Mouse (Mus musculus) heart, embryonic 12.5 days (tissue): Measurements from ENCODE around the gene Calml3. TPM values are rescaled to one million over a fixed set of nuclear protein-coding genes. Genes with fewer than 3 reads are reported as not detected.

Source experiments
- ATAC-seq: fragments of 200-750 bp; cut with Nextera tagmentation; 2 replicates; pipeline ENCODE4 v1.8.0; 2017; ENCODE audit warnings: moderate TSS enrichment, moderate library complexity; ENCODE audit not compliant: insufficient number of reproducible peaks, low FRiP score
- H3K27ac ChIP-seq: fragments of 300-500 bp; sonication (generic); 2 replicates; pipeline ENCODE4 v1.5.1; 2016; ENCODE audit warnings: mild to moderate bottlenecking, moderate library complexity; ENCODE audit not compliant: poor library complexity, severe bottlenecking
- H3K27me3 ChIP-seq: fragments of 300-500 bp; sonication (generic); replicated peaks from 2 replicates; pipeline ENCODE4 v1.6.1; 2016; ENCODE audit warnings: mild to moderate bottlenecking, moderate library complexity
- H3K36me3 ChIP-seq: fragments of 300-500 bp; sonication (generic); 2 replicates; pipeline ENCODE4 v1.6.1; 2016; ENCODE audit warnings: mild to moderate bottlenecking, moderate library complexity
- H3K4me1 ChIP-seq: fragments of 300-500 bp; sonication (generic); replicated peaks from 2 replicates; pipeline ENCODE4 v1.6.1; 2016; ENCODE audit warnings: mild to moderate bottlenecking
- H3K4me2 ChIP-seq: fragments of 300-500 bp; sonication (generic); 2 replicates; pipeline ENCODE4 v1.6.1; 2016; ENCODE audit warnings: mild to moderate bottlenecking, moderate library complexity
- H3K4me3 ChIP-seq: fragments of 300-500 bp; sonication (generic); 2 replicates; pipeline ENCODE4 v1.5.1; 2016; ENCODE audit warnings: mild to moderate bottlenecking
- H3K9ac ChIP-seq: fragments of 300-500 bp; sonication (generic); 2 replicates; pipeline ENCODE4 v1.6.1; 2016; ENCODE audit warnings: mild to moderate bottlenecking, moderate library complexity
- H3K9me3 ChIP-seq: fragments of 300-500 bp; sonication (generic); replicated peaks from 2 replicates; pipeline ENCODE4 v1.6.1; 2016; ENCODE audit warnings: mild to moderate bottlenecking, moderate library complexity
- WGBS: fragments of 180-500 bp; shearing (Covaris S2); methylation state at CpG from one replicate; pipeline ENCODE4 v1.1.7; 2016; 5-methylcytosine and 5-hydroxymethylcytosine counted together
- polyA plus RNA-seq: library from polyadenylated mRNA; unstranded; fragments of >200 nt; fragmentation: Nextera tagmentation; extraction: Ambion mirVana; gene quantifications from 2 replicates; pipeline ENCODE4 v1.2.1, GENCODE M21; 2016

Calml3 gene
- polyA plus RNA-seq, 1 experiment from 2014 or later = not detected

- Histone ChIP-seq H3K27me3 (no peaks in the 10 kb centered on the region), H3K4me1 (0 out of 2 replicates have a peak, but pooled peaks cover 5% of the 10 kb centered on the region), H3K27ac (no peak overlapping the region), H3K9me3 (no peaks in the 10 kb centered on the region), H3K4me2 (no peak overlapping the region), H3K36me3 (no peaks in the 10 kb centered on the region), H3K4me3 (no peak overlapping the region), H3K9ac (no peak overlapping the region)
- WGBS = 57% methylated on average over 3 of the region's 3 CpGs
- ATAC-seq = 0 out of 2 replicates have a peak, but pooled peaks have one; percentile 34
Measured at GRCm38 (mm10) chr13:3768621-3769020, 35.5 kb downstream of the Calml3 start.

- Histone ChIP-seq H3K4me3 (no peak overlapping the region), H3K4me2 (no peak overlapping the region), H3K27me3 (no peaks in the 10 kb centered on the region), H3K36me3 (no peaks in the 10 kb centered on the region), H3K4me1 (0 out of 2 replicates have a peak, but pooled peaks cover 5% of the 10 kb centered on the region), H3K9ac (no peak overlapping the region), H3K9me3 (no peaks in the 10 kb centered on the region), H3K27ac (no peak overlapping the region)
- no peak for ATAC-seq
Measured at GRCm38 (mm10) chr13:3767086-3767485, 37.0 kb downstream of the Calml3 start.

- Histone ChIP-seq H3K27me3 (no peaks in the 10 kb centered on the region), H3K4me3 (no peak overlapping the region), H3K36me3 (no peaks in the 10 kb centered on the region), H3K4me1 (0 out of 2 replicates have a peak, but pooled peaks cover 2% of the 10 kb centered on the region), H3K4me2 (no peak overlapping the region), H3K9ac (no peak overlapping the region), H3K27ac (no peak overlapping the region), H3K9me3 (no peaks in the 10 kb centered on the region)
- 83% methylated on average over 4 of the region's 4 CpGs for WGBS
- no peak for ATAC-seq
Measured at GRCm38 (mm10) chr13:3765781-3766180, 38.3 kb downstream of the Calml3 start.

GRCm38 (mm10) chr13:3761131-3761530 lies 43.0 kb downstream of the Calml3 start:
- no peaks in the 10 kb centered on the region for H3K9me3 ChIP-seq
- no peak overlapping the region for H3K4me2 ChIP-seq
- no peak overlapping the region for H3K27ac ChIP-seq
- ATAC-seq = no peak
- no peaks in the 10 kb centered on the region for H3K4me1 ChIP-seq
- no peak overlapping the region for H3K4me3 ChIP-seq
- WGBS = 72% methylated on average over 4 of the region's 4 CpGs
- H3K9ac ChIP-seq = no peak overlapping the region
- no peaks in the 10 kb centered on the region for H3K27me3 ChIP-seq
- H3K36me3 ChIP-seq = no peaks in the 10 kb centered on the region

GRCm38 (mm10) chr13:3758347-3758746 lies 45.8 kb downstream of the Calml3 start:
- H3K36me3 ChIP-seq = no peaks in the 10 kb centered on the region
- H3K9me3 ChIP-seq = no peaks in the 10 kb centered on the region
- H3K4me2 ChIP-seq = no peak overlapping the region
- H3K27ac ChIP-seq = no peak overlapping the region
- H3K4me3 ChIP-seq = no peak overlapping the region
- H3K9ac ChIP-seq = no peak overlapping the region
- 90% methylated on average over 2 of the region's 2 CpGs for WGBS
- no peak for ATAC-seq
- H3K4me1 ChIP-seq = no peaks in the 10 kb centered on the region
- H3K27me3 ChIP-seq = no peaks in the 10 kb centered on the region

- WGBS = 79% methylated on average over 2 of the region's 2 CpGs
- H3K27me3 ChIP-seq = no peaks in the 10 kb centered on the region
- no peaks in the 10 kb centered on the region for H3K36me3 ChIP-seq
- H3K27ac ChIP-seq = no peak overlapping the region
- ATAC-seq = no peak
- H3K4me2 ChIP-seq = no peak overlapping the region
- H3K4me1 ChIP-seq = peaks cover 16% of the 10 kb centered on the region
- no peaks in the 10 kb centered on the region for H3K9me3 ChIP-seq
- H3K9ac ChIP-seq = no peak overlapping the region
- no peak overlapping the region for H3K4me3 ChIP-seq
Measured at GRCm38 (mm10) chr13:3753291-3753690, 50.8 kb downstream of the Calml3 start.

Other genes starting within 250 kb of the Calml3 start
- 15.3 and 16.2 TPM in 2 replicates for gene Fam208b, start 193.2 kb downstream of the Calml3 start, polyA plus RNA-seq
- gene Asb13, start 170.3 kb downstream of the Calml3 start, polyA plus RNA-seq = 4.6 and 4.8 TPM in 2 replicates
- not detected in 2 replicates for gene Calm4, start 33.4 kb upstream of the Calml3 start, polyA plus RNA-seq
- not detected in 2 replicates for gene Calm5, start 49.9 kb upstream of the Calml3 start, polyA plus RNA-seq
- 63.6 and 63.7 TPM in 2 replicates for gene Net1, start 113.9 kb upstream of the Calml3 start, polyA plus RNA-seq
- not detected in 2 replicates for gene Tubal3, start 114.0 kb upstream of the Calml3 start, polyA plus RNA-seq
- not detected in 2 replicates for gene Ucn3, start 141.0 kb upstream of the Calml3 start, polyA plus RNA-seq
- 1.9 and 2.4 TPM in 2 replicates for gene Akr1c14, start 244.7 kb upstream of the Calml3 start, polyA plus RNA-seq